Mouse (Mus musculus) intestine, postnatal 0 days (tissue): ENCODE measurements around the gene Esyt2. TPM values are rescaled to one million over a fixed set of nuclear protein-coding genes. Genes with fewer than 3 reads are reported as not detected.
A peak's percentile ranks its signal among the peaks of the same experiment; 100 is the strongest.

Source experiments
- ATAC-seq: fragments of 200-750 bp; cut with Nextera tagmentation; 2 replicates; pipeline ENCODE4 v1.8.0; 2017; ENCODE audit warnings: mild to moderate bottlenecking, moderate TSS enrichment, moderate library complexity
- H3K27ac ChIP-seq: fragments of 300-500 bp; sonication (generic); 2 replicates; pipeline ENCODE4 v1.5.1; 2014; ENCODE audit warnings: mild to moderate bottlenecking, low read depth, low read length, moderate library complexity
- H3K27me3 ChIP-seq: fragments of 300-500 bp; sonication (generic); replicated peaks from 2 replicates; pipeline ENCODE4 v1.6.1; 2014; ENCODE audit warnings: low read length, mixed read lengths; ENCODE audit not compliant: control insufficient read depth, insufficient read depth
- H3K36me3 ChIP-seq: fragments of 300-500 bp; sonication (generic); 2 replicates; pipeline ENCODE4 v1.6.1; 2014; ENCODE audit warnings: mild to moderate bottlenecking, moderate library complexity; ENCODE audit not compliant: control insufficient read depth, insufficient read depth
- H3K4me1 ChIP-seq: fragments of 300-500 bp; sonication (generic); replicated peaks from 2 replicates; pipeline ENCODE4 v1.6.1; 2014; ENCODE audit warnings: antibody characterized with exemption, low read length, mixed read lengths; ENCODE audit not compliant: control insufficient read depth, insufficient read depth
- H3K4me2 ChIP-seq: fragments of 300-500 bp; sonication (generic); replicated peaks from 2 replicates; pipeline ENCODE4 v1.6.1; 2014; ENCODE audit warnings: low read depth, mild to moderate bottlenecking, moderate library complexity
- H3K4me3 ChIP-seq: fragments of 300-500 bp; sonication (generic); 2 replicates; pipeline ENCODE4 v1.5.1; 2014; ENCODE audit warnings: low read depth, low read length
- H3K9ac ChIP-seq: fragments of 300-500 bp; sonication (generic); 2 replicates; pipeline ENCODE4 v1.6.1; 2014; ENCODE audit warnings: mild to moderate bottlenecking, low read depth, low read length
- H3K9me3 ChIP-seq: fragments of 300-500 bp; sonication (generic); 2 replicates; pipeline ENCODE4 v1.6.1; 2016; ENCODE audit warnings: mixed run types; ENCODE audit not compliant: control insufficient read depth
- CTCF ChIP-seq: sonication (generic); IDR thresholded peaks from 2 replicates; pipeline ENCODE4 v1.5.1; 2016; ENCODE audit warnings: low read depth, mild to moderate bottlenecking, control low read depth, antibody characterized with exemption, moderate library complexity
- WGBS: fragments of 180-500 bp; shearing (Covaris S2); extraction: QIAGEN DNeasy Blood & Tissue Kit; methylation state at CpG from one replicate; pipeline ENCODE4 v1.1.7; 2014; 5-methylcytosine and 5-hydroxymethylcytosine counted together
- polyA plus RNA-seq: library from polyadenylated mRNA; unstranded; fragments of >200 nt; fragmentation: Nextera tagmentation; extraction: Ambion mirVana; gene quantifications from 2 replicates; pipeline ENCODE4 v1.2.1, GENCODE M21; 2015

Esyt2 gene
- polyA plus RNA-seq, 1 experiment from 2014 or later = 14.1 TPM

GRCm38 (mm10) chr12:116362091-116362490 is 81.1 kb downstream of the Esyt2 start:
- no peak overlapping the region for H3K27ac ChIP-seq
- no peaks in the 10 kb centered on the region for H3K9me3 ChIP-seq
- TF ChIP-seq CTCF = no peak
- no peaks in the 10 kb centered on the region for H3K4me1 ChIP-seq
- no peak overlapping the region for H3K9ac ChIP-seq
- H3K4me3 ChIP-seq = no peak overlapping the region
- H3K27me3 ChIP-seq = no peaks in the 10 kb centered on the region
- no peak for ATAC-seq
- no peak overlapping the region for H3K4me2 ChIP-seq
- peaks cover 53% of the 10 kb centered on the region for H3K36me3 ChIP-seq

- H3K27ac ChIP-seq = no peak overlapping the region
- no peak overlapping the region for H3K9ac ChIP-seq
- H3K9me3 ChIP-seq = no peaks in the 10 kb centered on the region
- WGBS = 75% methylated on average over 3 of the region's 3 CpGs
- no peak overlapping the region for H3K4me2 ChIP-seq
- no peak for ATAC-seq
- TF ChIP-seq CTCF = no peak
- no peaks in the 10 kb centered on the region for H3K4me1 ChIP-seq
- H3K27me3 ChIP-seq = no peaks in the 10 kb centered on the region
- no peak overlapping the region for H3K4me3 ChIP-seq
- H3K36me3 ChIP-seq = peaks cover 73% of the 10 kb centered on the region
Measured at GRCm38 (mm10) chr12:116366900-116367299, 85.9 kb downstream of the Esyt2 start.

- H3K27ac ChIP-seq = no peak overlapping the region
- H3K36me3 ChIP-seq = peaks cover 74% of the 10 kb centered on the region
- no peaks in the 10 kb centered on the region for H3K27me3 ChIP-seq
- no peaks in the 10 kb centered on the region for H3K9me3 ChIP-seq
- H3K4me1 ChIP-seq = no peaks in the 10 kb centered on the region
- ATAC-seq = no peak
- no peak for TF ChIP-seq CTCF
- no peak overlapping the region for H3K9ac ChIP-seq
- WGBS = 89% methylated on average over 2 of the region's 2 CpGs
- H3K4me3 ChIP-seq = no peak overlapping the region
- no peak overlapping the region for H3K4me2 ChIP-seq
Measured at GRCm38 (mm10) chr12:116367346-116367745, 86.3 kb downstream of the Esyt2 start.

- Histone ChIP-seq H3K9ac (no peak overlapping the region), H3K36me3 (peaks cover 66% of the 10 kb centered on the region), H3K9me3 (no peaks in the 10 kb centered on the region), H3K4me2 (no peak overlapping the region), H3K4me3 (no peak overlapping the region), H3K27me3 (no peaks in the 10 kb centered on the region), H3K27ac (no peak overlapping the region), H3K4me1 (no peaks in the 10 kb centered on the region)
- no peak for TF ChIP-seq CTCF
- WGBS = 50% methylated on average over 2 of the region's 2 CpGs
- no peak for ATAC-seq
Measured at GRCm38 (mm10) chr12:116368857-116369256, 87.9 kb downstream of the Esyt2 start.

GRCm38 (mm10) chr12:116383101-116383500 is 102.1 kb downstream of the Esyt2 start:
- H3K27me3 ChIP-seq = no peaks in the 10 kb centered on the region
- ATAC-seq = no peak
- H3K9me3 ChIP-seq = no peaks in the 10 kb centered on the region
- no peak overlapping the region for H3K4me2 ChIP-seq
- no peak overlapping the region for H3K4me3 ChIP-seq
- 83% methylated on average over 2 of the region's 2 CpGs for whole genome bisulfite sequencing
- H3K27ac ChIP-seq = no peak overlapping the region
- no peaks in the 10 kb centered on the region for H3K4me1 ChIP-seq
- peaks cover 12% of the 10 kb centered on the region; the same call in 1 of the 2 replicates for H3K36me3 ChIP-seq
- TF ChIP-seq CTCF = no peak
- H3K9ac ChIP-seq = no peak overlapping the region

GRCm38 (mm10) chr12:116383995-116384394 is 103.0 kb downstream of the Esyt2 start:
- H3K4me1 ChIP-seq = no peaks in the 10 kb centered on the region
- H3K27me3 ChIP-seq = no peaks in the 10 kb centered on the region
- no peak overlapping the region for H3K27ac ChIP-seq
- no peak overlapping the region for H3K9ac ChIP-seq
- TF ChIP-seq CTCF = no peak
- ATAC-seq = no peak
- H3K9me3 ChIP-seq = no peaks in the 10 kb centered on the region
- no peak overlapping the region for H3K4me2 ChIP-seq
- no peak overlapping the region for H3K4me3 ChIP-seq
- peaks cover 12% of the 10 kb centered on the region; the same call in 1 of the 2 replicates for H3K36me3 ChIP-seq

- no peaks in the 10 kb centered on the region for H3K27me3 ChIP-seq
- no peak overlapping the region for H3K4me2 ChIP-seq
- no peaks in the 10 kb centered on the region for H3K4me1 ChIP-seq
- no peak for TF ChIP-seq CTCF
- no peaks in the 10 kb centered on the region for H3K36me3 ChIP-seq
- 74% methylated on average over 1 of the region's 1 CpGs for WGBS
- no peak overlapping the region for H3K9ac ChIP-seq
- no peaks in the 10 kb centered on the region for H3K9me3 ChIP-seq
- H3K27ac ChIP-seq = no peak overlapping the region
- no peak overlapping the region for H3K4me3 ChIP-seq
- ATAC-seq = peak; percentile 70
Measured at GRCm38 (mm10) chr12:116386802-116387201, 105.8 kb downstream of the Esyt2 start.
